Mouse (Mus musculus) embryonic fibroblast, embryonic 13.5 days (primary cell): ENCODE data around the gene Cpa5.

Experiments used
- CTCF ChIP-seq: IDR thresholded peaks from 2 replicates; pipeline ENCODE4 v1.5.1; 2011; ENCODE audit warnings: mild to moderate bottlenecking, control low read depth, low read length, moderate library complexity, borderline replicate concordance; ENCODE audit not compliant: insufficient read depth
- POLR2A ChIP-seq: IDR thresholded peaks from 2 replicates; pipeline ENCODE4 v1.6.1; 2011; ENCODE audit warnings: low read depth, mild to moderate bottlenecking, control low read depth, low read length, moderate library complexity

DNA sequence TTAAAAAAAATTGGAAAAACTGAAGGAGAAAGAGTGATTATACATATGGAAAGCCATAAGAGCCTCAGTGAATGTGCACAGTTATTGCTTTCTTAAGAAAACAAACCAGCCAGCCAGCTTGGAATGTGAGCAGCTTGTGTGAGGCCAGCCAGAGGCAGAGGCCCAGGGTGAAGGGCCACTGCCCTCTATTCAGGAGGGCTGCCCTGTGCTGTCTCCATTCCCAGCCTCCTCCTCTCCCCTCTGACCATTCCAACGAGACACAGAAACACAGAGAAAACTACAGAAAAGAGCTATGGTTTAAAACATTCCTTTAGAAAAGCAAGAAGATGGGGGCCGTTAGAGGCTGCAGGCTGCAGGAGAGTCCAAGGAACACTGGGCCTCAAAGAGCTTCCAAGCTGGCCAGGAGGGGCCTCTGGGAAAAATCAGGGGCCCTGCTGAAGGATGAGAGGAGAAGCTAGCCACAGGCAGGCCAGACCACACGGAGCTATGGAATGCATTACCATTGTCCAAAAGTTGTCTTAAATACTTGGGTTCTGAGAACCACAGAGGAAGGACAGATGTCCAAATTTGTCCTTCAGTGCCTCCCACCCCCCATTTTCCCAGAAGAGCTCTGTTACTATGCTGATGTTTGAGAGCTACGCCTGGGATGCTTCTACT, 25.5 kb downstream of the Cpa5 start:
- TF ChIP-seq POLR2A (no peak), CTCF (no peak)
